Mouse (Mus musculus) left cerebral cortex, postnatal 10 days (tissue): ENCODE measurements around the gene Aars2. TPM values are rescaled to one million over a fixed set of nuclear protein-coding genes. Genes with fewer than 3 reads are reported as not detected.

Experiments used
- DNase-seq, 2 experiments: peaks; one replicate each; pipeline ENCODE4 v3.0.0; 2021 to 2022; ENCODE audit warnings: low spot score in 2 of 2, mixed read lengths in 1 of 2; ENCODE audit errors: extremely low spot score in 1 of 2
- intact Hi-C: fragments of 180-260 bp; cut with DNase I; formaldehyde crosslinking; loops from one replicate; pipeline ENCODE4 v1.15.1; 2025
- total RNA-seq, 2 experiments: library from RNA; stranded (reverse); gene quantifications; 2 replicates each; pipeline ENCODE4 v1.2.3; 2021

The Aars2 gene
- total RNA-seq, 2 experiments from 2014 or later = 21.2 to 23.4 TPM

DNA sequence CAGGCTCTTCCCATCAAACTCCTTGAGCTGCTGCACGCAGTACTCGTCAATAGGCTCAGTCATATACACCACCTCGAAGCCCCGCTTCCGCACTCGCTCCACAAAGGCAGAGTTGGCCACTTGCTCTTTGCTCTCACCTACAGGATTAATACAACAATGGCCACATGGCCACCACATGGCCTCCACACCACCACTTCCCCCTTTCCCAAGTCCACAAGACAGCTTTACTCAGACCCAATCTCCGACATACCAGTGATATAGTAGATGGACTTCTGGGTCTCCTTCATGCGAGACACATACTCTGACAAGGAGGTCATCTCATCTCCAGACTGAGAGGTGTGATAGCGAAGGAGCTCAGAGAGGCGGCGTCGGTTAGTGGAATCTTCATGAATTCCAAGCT, 62.3 kb downstream of the Aars2 start:
- intact Hi-C loops = no loop called here
- DNase-seq = no peak

- no peak for DNase-seq
- intact Hi-C loops = no loop called here
These were observed 63.4 kb downstream of the Aars2 start for GRCm38 (mm10) chr17:45569999-45570398.

Other genes starting within 250 kb of the Aars2 start
- gene Cdc5l, start 73.1 kb upstream of the Aars2 start, total RNA-seq = 10 to 100 TPM; 47.3 to 48.0 TPM
- 1 to 10 TPM; 4.9 to 5.0 TPM for gene Spats1, start 31.4 kb upstream of the Aars2 start, total RNA-seq
- 1 to 10 TPM in 1 of 2 experiments, under 1 TPM in 1; 0.45 to 1.0 TPM for gene Tcte1, start 16.6 kb downstream of the Aars2 start, total RNA-seq
- 100 to 1,000 TPM in 1 of 2 experiments, 10 to 100 TPM in 1; 99.5 to 104 TPM for gene Tmem151b, start 42.8 kb downstream of the Aars2 start, total RNA-seq
- gene Nfkbie, start 48.9 kb downstream of the Aars2 start, total RNA-seq = 1 to 10 TPM; 2.5 to 2.6 TPM
- 10 to 100 TPM; 43.8 to 46.7 TPM for gene Slc35b2, start 57.0 kb downstream of the Aars2 start, total RNA-seq
- gene Hsp90ab1, start 66.4 kb downstream of the Aars2 start, total RNA-seq = 1,000 to 10,000 TPM; 1,675 to 1,723 TPM
- gene Slc29a1, start 92.8 kb downstream of the Aars2 start, total RNA-seq = 10 to 100 TPM; 30.3 to 33.3 TPM
- not detected for gene Mymx, start 95.3 kb downstream of the Aars2 start, total RNA-seq
- gene Capn11, start 152.5 kb downstream of the Aars2 start, total RNA-seq = under 1 TPM in 1 of 2 experiments, not detected in 1; 0.39 TPM
- 10 to 100 TPM; 46.8 to 47.1 TPM for gene Mrpl14, start 179.5 kb downstream of the Aars2 start, total RNA-seq
- 100 to 1,000 TPM; 238 to 244 TPM for gene Tmem63b, start 180.1 kb downstream of the Aars2 start, total RNA-seq
- not detected for gene 1600014C23Rik, start 227.0 kb downstream of the Aars2 start, total RNA-seq